Mouse (Mus musculus) bone marrow macrophage, adult 2 months (primary cell): ENCODE measurements around the gene Vrk1.
A peak's percentile ranks its signal among the peaks of the same experiment; 100 is the strongest.

Experiments
- CTCF ChIP-seq: IDR thresholded peaks from 2 replicates; pipeline ENCODE4 v1.5.1; 2012; ENCODE audit warnings: low read depth, mild to moderate bottlenecking, low read length, moderate library complexity
- POLR2A ChIP-seq: IDR thresholded peaks from 2 replicates; pipeline ENCODE4 v1.6.1; 2012; ENCODE audit warnings: mild to moderate bottlenecking, low read depth, low read length, borderline replicate concordance

DNA sequence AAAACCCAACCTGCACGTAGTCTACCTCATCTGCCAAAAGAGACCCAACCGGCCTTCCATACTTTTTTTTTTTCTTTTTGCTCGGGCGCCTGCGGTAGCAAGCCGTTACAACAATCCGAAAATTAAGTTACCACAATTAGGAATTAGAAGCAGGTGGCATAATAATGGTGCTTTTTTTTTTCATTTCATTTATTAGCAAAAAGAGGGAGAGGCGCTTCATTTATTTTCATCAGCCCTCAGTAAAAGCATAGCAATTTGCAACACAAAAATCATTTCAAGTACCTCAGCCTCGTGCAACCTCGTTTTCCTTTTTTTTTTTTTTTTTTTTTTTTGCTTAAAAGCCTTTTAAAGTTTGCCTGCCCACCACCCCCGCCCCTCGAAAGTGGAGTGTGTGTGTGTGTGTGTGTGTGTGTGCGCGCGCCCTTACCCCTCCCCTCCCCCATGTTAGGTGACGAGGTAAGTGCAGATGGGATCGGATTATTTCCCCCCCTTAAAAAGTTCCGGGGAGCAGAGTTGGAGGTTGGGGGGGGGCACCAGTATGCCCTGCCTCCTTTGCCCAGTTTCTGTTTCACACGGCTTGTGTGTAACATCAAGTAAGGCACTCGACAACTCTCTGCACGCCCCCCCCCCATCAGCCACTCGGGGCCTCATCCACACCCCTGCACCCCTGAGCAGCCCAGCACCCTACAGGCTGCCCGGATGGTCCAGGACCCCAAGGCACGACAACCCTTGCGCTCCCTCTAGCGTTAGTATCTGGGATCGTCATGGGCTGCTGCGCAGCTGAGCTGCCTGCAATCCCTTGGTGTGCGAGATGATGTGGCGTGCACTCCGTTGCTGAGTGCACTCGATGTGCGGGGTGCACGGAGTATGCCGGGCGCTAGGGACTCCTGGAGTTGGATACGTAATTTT lies 47.7 kb upstream of the Vrk1 start:
- TF ChIP-seq POLR2A, result no peak
- peak; percentile 37; the same call in 1 of the 2 replicates for TF ChIP-seq CTCF
